Mouse (Mus musculus): ENCODE measurements at regions not wholly inside any gene's neighbourhood (a gene's known extent, or its start where the extent isn't known, plus 50 kb on each side); places are given as distances from the start of the nearest gene placed in this dataset.

- TF ChIP-seq CTCF (IDR thresholded peaks at IDR 0.05; ENCODE audit: low read depth): no peak
- TF ChIP-seq EP300 (IDR thresholded peaks at IDR 0.05; ENCODE audit: low read depth): no peak
Observed at GRCm38 (mm10) chr2:48545679-48546078, 268.2 kb upstream of the Acvr2a start.

Measured in liver, postnatal 0 days (tissue).